Mouse (Mus musculus) layer of hippocampus, postnatal 25 days (tissue): ENCODE measurements at regions not wholly inside any gene's neighbourhood (a gene's known extent, or its start where the extent isn't known, plus 50 kb on each side); places are given as distances from the start of the nearest gene placed in this dataset.

ENCODE experiments used
- DNase-seq, 2 experiments: peaks; one replicate each; pipeline ENCODE4 v3.0.0; 2022; ENCODE audit warnings: mixed read lengths in 2 of 2, low spot score in 1 of 2; ENCODE audit errors: extremely low spot score in 1 of 2

GRCm38 (mm10) chr9:61278216-61278758 lies 93.9 kb upstream of the Tle3 start:
- DNase-seq: peak in 1 of 2 experiments; percentile 30

- no peak for DNase-seq
Observed at GRCm38 (mm10) chr9:61279044-61279543, 93.1 kb upstream of the Tle3 start.

GRCm38 (mm10) chr9:61280856-61281582 lies 91.1 kb upstream of the Tle3 start:
- no peak for DNase-seq

- DNase-seq: no peak
Observed at GRCm38 (mm10) chr9:61283311-61283710, 88.9 kb upstream of the Tle3 start.

GRCm38 (mm10) chr9:61284201-61285021 lies 87.8 kb upstream of the Tle3 start:
- no peak for DNase-seq

- DNase-seq: no peak
Observed at GRCm38 (mm10) chr9:61286561-61286960, 85.6 kb upstream of the Tle3 start.

GRCm38 (mm10) chr9:61289117-61289516 lies 83.0 kb upstream of the Tle3 start:
- DNase-seq: no peak

GRCm38 (mm10) chr9:61289713-61290112 lies 82.5 kb upstream of the Tle3 start:
- DNase-seq: no peak

- DNase-seq: no peak
Observed at GRCm38 (mm10) chr9:61291646-61292045, 80.5 kb upstream of the Tle3 start.

- DNase-seq: no peak
Observed at GRCm38 (mm10) chr9:61292501-61292900, 79.7 kb upstream of the Tle3 start.

GRCm38 (mm10) chr9:61293223-61293985 lies 78.8 kb upstream of the Tle3 start:
- DNase-seq: no peak

- DNase-seq: no peak
Observed at GRCm38 (mm10) chr9:61295001-61295400, 77.2 kb upstream of the Tle3 start.

- DNase-seq: no peak
Observed at GRCm38 (mm10) chr9:61296311-61296947, 75.7 kb upstream of the Tle3 start.

- no peak for DNase-seq
Observed at GRCm38 (mm10) chr9:61297385-61297784, 74.8 kb upstream of the Tle3 start.

GRCm38 (mm10) chr9:61299873-61300560 lies 72.1 kb upstream of the Tle3 start:
- DNase-seq: no peak

GRCm38 (mm10) chr9:61301070-61301469 lies 71.1 kb upstream of the Tle3 start:
- no peak for DNase-seq

GRCm38 (mm10) chr9:61302724-61303123 lies 69.4 kb upstream of the Tle3 start:
- no peak for DNase-seq

- no peak for DNase-seq
Observed at GRCm38 (mm10) chr9:61306306-61306705, 65.9 kb upstream of the Tle3 start.

- no peak for DNase-seq
Observed at GRCm38 (mm10) chr9:61309096-61309495, 63.1 kb upstream of the Tle3 start.
